Mouse (Mus musculus): ENCODE measurements around the gene Pop5. TPM values are rescaled to one million over a fixed set of nuclear protein-coding genes. Genes with fewer than 3 reads are reported as not detected.

Pop5 gene
- total RNA-seq, 2 experiments from 2014 or later, result 31.5 to 35.5 TPM

- no peak for DNase-seq
- intact Hi-C loops (cut with DNase I), result no loop called here
These were observed 25.5 kb downstream of the Pop5 start for GRCm38 (mm10) chr5:115261141-115261540.

- no peak for DNase-seq
- intact Hi-C loops (cut with DNase I), result no loop called here
These were observed 26.2 kb downstream of the Pop5 start for GRCm38 (mm10) chr5:115261880-115262279.

GRCm38 (mm10) chr5:115262502-115263291 lies 27.1 kb downstream of the Pop5 start:
- intact Hi-C loops (cut with DNase I), result no loop called here
- no peak for DNase-seq

GRCm38 (mm10) chr5:115266340-115266739 lies 30.7 kb downstream of the Pop5 start:
- DNase-seq, result no peak
- intact Hi-C loops (cut with DNase I), result no loop called here

- intact Hi-C loops (cut with DNase I), result no loop called here
- no peak for DNase-seq
These were observed 31.3 kb downstream of the Pop5 start for GRCm38 (mm10) chr5:115266787-115267468.

GRCm38 (mm10) chr5:115267469-115268045 lies 31.9 kb downstream of the Pop5 start:
- intact Hi-C loops (cut with DNase I), result no loop called here
- DNase-seq, result no peak

GRCm38 (mm10) chr5:115268266-115268665 lies 32.6 kb downstream of the Pop5 start:
- no peak for DNase-seq
- intact Hi-C loops (cut with DNase I), result no loop called here

GRCm38 (mm10) chr5:115269969-115270368 lies 34.3 kb downstream of the Pop5 start:
- DNase-seq, result no peak
- intact Hi-C loops (cut with DNase I), result loop anchor here (2.0 kb wide), 1 partner anchor 31 kb away; no protein-coding TSS in a partner anchor

- peak in 1 of 2 experiments; percentile 38 for DNase-seq
- intact Hi-C loops (cut with DNase I), result loop anchor here (2.0 kb wide), 2 partner anchors 33 to 69 kb away; partner anchors contain the start of genes Gatc and Triap1
These were observed 36.5 kb downstream of the Pop5 start for GRCm38 (mm10) chr5:115271931-115272811.

GRCm38 (mm10) chr5:115272812-115273548 lies 37.3 kb downstream of the Pop5 start, which contains the start of gene Rnf10:
Rnf10 (minus strand) TSS chr5:115272898.
- peak; percentile 99 to 100 for DNase-seq
- intact Hi-C loops (cut with DNase I), result loop anchor here (2.0 kb wide), 1 partner anchor 68 kb away; the partner anchor contains the start of genes Gatc and Triap1

GRCm38 (mm10) chr5:115273549-115274135 lies 38.0 kb downstream of the Pop5 start:
- intact Hi-C loops (cut with DNase I), result loop anchor here (2.0 kb wide), 1 partner anchor 67 kb away; the partner anchor contains the start of genes Gatc and Triap1
- DNase-seq, result no peak

- no peak for DNase-seq
These were observed 38.7 kb downstream of the Pop5 start for GRCm38 (mm10) chr5:115274353-115274752.

GRCm38 (mm10) chr5:115274771-115275170 lies 39.1 kb downstream of the Pop5 start:
- intact Hi-C loops (cut with DNase I), result loop anchor here (5.0 kb wide), 1 partner anchor 87 kb away; no protein-coding TSS in a partner anchor
- DNase-seq, result no peak

More at GRCm38 (mm10) chr5:115274353-115274752, 38.7 kb downstream of the Pop5 start:
- intact Hi-C loops (cut with DNase I), result no loop called here

GRCm38 (mm10) chr5:115275998-115276397 lies 40.4 kb downstream of the Pop5 start:
- intact Hi-C loops (cut with DNase I), result loop anchor here (5.0 kb wide), 1 partner anchor 89 kb away; no protein-coding TSS in a partner anchor
- DNase-seq, result no peak

GRCm38 (mm10) chr5:115278053-115278452 lies 42.4 kb downstream of the Pop5 start:
- intact Hi-C loops (cut with DNase I), result loop anchor here (2.0 to 5.0 kb wide), 2 partner anchors 49 to 91 kb away; partner anchors contain the start of gene Srsf9
- no peak for DNase-seq

- DNase-seq, result no peak
- intact Hi-C loops (cut with DNase I), result loop anchor here (2.0 to 5.0 kb wide), 2 partner anchors 48 to 91 kb away; partner anchors contain the start of gene Srsf9
These were observed 43.1 kb downstream of the Pop5 start for GRCm38 (mm10) chr5:115278785-115279184.

- intact Hi-C loops (cut with DNase I), result loop anchor here (2.0 to 5.0 kb wide), 3 partner anchors 21 to 92 kb away; partner anchors contain the start of genes Dynll1 and Srsf9
- peak; percentile 90 to 92 for DNase-seq
These were observed 43.8 kb downstream of the Pop5 start, which contains the start of gene Coq5 for GRCm38 (mm10) chr5:115279226-115280049. Coq5 (plus strand) TSS chr5:115279666.

Measured in heart, postnatal 36 days (tissue).